Mouse (Mus musculus) kidney, postnatal 36 days (tissue): ENCODE data around the gene Capza1.
A peak's percentile ranks its signal among the peaks of the same experiment; 100 is the strongest.
"Not testable (repeated sequence)": the region's sequence is repeated elsewhere in the genome, so short reads cannot be mapped to it uniquely, and the experiment has no call there.

ENCODE experiments used
- DNase-seq, 2 experiments: peaks; one replicate each; pipeline ENCODE4 v3.0.0; 2021 to 2022; ENCODE audit warnings: mixed read lengths in 2 of 2

Gene Capza1

DNA sequence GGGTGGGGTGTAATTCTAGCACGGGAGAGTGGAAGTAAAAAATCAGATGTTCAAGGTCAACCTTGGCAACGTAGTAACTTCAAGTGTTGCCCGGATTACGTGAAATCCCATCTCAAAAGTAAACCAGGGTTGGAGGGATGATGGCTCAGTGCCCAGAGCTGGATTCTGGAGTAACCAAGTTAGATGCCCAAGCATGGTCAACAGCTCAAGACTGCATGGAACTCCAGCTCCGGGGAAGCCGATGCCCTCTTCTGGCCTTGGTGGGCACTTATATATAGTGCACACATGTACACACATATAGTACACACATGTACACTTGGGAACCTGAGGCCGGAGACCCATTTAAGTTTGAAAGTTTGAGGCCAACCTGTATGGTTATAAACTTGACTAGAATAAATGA is 48.2 kb downstream of the Capza1 start:
- no peak for DNase-seq

DNA sequence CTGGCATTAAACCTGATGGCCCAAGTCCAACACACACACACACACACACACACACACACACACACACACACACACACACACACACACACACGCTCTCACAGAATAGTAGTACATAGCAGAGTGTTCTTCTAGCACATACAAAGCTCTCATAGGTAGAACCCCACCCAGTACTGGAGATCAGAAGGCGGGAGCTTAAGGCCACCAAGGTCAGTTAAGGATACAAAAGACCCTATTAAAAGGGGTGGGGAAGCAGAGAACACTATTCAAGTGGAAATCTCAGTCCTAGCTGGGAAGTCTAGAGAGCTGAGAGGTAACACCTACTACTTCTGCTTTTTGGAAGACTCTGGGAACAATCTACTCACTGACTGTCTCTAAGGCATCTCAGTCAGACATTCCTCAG is 49.0 kb downstream of the Capza1 start:
- no peak for DNase-seq

DNA sequence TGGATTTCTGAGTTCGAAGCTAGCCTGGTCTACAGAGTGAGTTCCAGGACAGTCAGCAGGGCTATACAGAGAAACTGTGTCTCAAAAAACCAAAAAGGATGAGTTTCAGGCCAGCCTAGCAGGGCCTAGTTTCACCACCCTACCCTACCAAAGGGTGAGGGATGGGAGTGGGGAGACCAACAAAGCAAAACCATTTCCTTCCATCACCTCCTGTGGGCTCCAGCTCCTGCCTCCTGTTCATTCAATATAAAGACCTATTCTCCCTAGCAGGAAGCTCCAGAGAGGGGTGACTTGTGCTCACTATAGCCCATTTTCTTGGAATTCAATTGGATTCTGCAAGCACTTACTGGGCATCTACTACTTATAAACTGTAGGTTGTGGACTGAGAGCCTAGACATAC is 49.6 kb downstream of the Capza1 start:
- DNase-seq, result no peak

DNA sequence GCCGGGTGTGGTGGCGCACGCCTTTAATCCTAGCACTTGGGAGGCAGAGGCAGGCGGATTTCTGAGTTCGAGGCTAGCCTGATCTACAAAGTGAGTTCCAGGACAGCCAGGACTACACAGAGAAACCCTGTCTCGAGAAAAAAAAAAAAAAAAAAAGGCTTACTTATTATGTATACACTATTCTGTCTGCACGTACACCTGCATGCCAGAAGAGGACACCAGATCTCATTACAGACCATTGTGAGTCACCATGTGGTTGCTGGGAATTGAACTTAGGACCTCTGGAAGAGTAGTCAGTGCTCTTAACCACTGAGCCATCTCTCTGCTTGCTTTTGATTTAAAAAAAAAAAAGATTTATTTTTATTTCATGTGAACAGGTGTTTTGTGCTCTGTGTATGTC is 51.1 kb downstream of the Capza1 start:
- not testable (repeated sequence) for DNase-seq

DNA sequence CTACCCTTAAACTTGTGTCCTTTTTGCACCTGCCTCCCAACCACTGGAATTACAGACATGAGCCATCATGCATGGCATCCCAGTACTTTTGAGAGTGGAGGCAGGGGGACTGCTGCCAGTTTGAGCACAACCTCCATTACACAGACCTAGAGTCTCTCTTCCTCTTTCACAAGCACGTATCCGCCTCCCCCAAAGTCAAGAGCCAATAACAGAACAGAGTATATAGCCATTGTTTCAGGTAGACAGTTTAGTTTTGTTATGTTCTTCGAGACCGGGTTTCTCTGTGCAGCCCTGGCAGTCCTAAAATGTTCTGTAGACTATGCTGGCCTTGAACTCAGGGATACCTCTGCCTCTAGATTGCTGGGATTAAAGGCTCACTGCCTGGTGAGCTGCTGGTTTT is 52.1 kb downstream of the Capza1 start:
- no peak for DNase-seq

DNA sequence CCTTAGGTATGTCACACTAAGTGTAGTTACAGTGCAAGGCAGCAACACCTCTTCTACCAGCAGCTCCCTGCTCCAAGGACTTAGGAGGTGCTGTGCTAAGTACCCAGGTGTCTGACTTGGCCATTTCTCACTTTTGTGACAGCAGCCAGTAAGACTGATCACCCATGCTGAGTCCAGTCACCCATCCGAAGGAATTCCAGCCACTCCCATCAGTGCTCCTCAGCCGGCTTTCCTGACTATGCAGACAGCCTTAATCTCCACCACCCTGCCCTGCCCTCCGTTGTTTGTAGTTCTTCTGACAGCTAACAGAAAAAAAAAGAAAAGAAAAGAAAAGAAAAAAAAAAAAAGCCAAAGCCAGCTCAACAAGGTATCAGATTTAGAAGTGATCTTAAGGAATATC is 52.6 kb downstream of the Capza1 start:
- DNase-seq, result no peak

DNA sequence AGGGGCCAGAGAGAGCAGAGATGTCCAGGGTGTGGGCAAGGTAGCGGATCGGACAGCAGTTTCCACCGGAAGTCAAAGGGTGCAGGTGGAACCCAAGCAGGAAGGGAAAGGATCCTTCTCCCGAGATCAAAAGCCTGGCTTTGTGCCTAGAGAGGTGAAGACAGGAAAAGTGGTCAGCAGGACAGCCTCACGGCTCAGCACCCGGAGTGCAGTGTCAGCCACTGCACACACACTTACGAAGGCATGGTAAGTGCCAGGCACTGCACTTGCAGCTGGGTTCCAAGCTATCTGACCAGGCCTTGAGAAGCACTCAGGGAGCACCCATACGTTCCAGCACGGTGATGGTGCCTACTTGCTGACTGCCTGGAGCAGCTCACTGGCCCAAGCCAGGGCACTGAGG is 58.8 kb downstream of the Capza1 start:
- peak in 1 of 2 experiments; percentile 22 for DNase-seq

DNA sequence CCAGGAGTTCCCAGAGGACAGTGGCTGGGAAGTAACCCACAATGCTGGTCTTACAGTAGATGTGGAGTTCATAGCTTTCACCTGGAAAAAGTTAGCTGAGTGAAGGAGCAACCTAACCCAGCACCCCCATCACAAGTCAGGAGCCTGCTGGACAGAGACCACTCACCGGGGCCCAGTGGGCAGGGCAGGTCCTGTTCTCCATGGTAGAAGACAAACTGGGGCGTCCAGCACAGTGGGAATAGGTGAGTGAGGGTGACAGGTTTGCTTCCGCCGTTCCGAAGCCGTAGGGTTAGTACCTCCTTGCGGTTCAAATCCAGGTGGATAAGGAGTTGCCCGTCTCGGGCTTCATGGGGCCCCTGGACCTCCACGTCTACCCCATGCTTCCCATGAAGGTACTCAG is 60.0 kb downstream of the Capza1 start:
- no peak for DNase-seq

DNA sequence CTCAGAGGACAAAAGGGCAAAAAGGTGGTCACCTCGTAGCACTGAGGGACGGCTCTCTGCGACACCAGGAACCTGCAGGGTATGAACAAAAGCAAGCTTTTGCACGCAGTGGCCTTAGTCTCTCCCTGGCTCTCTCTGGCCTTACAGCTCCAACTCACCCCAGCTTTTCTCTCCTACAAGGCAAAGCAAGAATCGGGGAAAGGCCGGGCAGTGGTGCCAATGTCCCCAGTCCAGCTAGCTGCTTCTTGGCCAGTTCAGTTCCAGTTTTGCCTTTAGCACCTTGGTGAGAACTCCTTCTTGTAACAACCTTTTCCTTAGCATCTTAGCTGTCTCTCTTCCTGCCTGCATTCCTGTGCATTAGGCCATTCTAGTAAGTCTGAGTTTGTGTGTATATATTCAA is 62.8 kb downstream of the Capza1 start:
- no peak for DNase-seq

DNA sequence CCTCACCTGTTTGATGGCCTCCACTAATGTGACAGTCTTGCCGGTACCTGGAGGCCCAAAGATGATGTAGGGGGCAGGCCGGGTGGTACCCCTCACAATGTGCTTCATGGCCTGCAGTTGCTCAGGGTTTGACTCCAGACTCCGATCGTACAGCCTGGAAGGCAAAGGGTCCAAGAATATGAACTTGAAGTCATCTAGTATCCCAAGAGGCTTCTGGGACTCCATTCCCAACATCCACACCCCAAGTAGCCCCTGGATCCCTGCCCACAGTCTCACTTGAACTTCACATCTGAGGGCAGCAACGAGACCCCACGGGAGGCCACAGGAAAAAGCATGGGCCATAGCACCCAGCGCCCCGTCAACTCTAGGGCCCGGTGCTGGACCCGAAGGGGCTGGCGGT is 63.6 kb downstream of the Capza1 start:
- no peak for DNase-seq

DNA sequence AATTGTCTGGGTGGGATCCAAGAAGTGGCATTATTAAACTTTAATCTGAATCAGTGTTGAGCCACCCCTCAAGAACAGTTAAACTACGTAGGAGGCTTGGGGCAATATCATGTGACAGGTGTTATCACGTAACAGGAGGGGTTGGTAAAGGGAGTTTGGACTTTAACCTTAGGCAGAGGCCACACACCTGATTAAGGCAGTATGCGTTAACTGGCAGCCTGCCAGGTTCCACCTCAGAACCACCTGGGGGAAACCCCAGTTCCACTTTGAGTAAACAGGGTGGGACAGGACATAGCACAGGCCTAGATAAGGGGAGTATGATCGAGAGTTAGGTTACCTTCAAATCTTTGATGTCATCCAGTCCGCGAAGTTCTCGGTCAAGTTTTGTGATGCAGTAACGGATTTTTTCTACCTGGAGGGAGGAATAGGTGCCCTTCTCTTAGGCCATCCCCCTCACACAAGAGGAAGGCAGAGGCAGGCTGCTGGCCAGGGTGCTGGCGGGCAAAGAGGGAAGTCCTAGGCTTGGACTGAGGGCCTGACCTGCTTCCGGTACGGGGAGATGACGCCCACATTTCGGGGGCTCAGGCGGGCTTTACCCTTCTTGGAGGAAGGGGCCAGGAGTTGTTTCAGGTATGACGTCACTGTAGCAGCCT is 67.7 kb downstream of the Capza1 start:
- DNase-seq, result peak; percentile 73 to 80

DNA sequence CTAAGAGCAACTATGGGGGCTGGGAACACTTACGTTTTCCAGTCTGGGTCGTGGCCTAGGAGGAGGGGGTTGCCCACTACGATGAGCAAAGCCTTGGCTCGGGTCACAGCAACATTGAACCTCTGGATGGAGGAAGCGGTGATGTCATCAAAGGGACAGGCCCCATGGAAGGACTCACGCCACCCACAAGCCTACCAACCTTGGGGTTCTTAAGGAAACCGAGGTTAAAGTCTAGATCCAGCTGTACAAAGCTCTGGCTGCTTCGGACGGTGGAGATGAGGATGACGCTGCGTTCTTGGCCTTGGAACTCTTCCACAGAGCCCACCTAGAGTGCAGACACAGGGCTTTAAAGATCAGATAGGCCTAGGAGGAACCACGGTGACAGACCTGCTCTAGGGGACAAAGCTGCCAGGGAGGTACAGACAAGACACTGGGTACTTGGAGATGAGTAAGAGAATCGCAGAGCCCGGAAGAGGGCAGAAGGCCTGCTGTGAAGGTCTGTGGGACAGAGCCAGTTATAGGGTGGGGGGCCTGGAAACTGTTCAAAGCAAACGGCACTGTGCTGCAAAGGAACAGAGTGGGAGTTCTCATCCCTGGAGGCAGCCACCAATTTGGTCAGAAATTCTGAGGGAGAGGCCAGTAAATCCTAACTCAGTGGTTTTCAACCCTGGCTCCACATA is 68.5 kb downstream of the Capza1 start:
- DNase-seq, result peak in 1 of 2 experiments; percentile 16

DNA sequence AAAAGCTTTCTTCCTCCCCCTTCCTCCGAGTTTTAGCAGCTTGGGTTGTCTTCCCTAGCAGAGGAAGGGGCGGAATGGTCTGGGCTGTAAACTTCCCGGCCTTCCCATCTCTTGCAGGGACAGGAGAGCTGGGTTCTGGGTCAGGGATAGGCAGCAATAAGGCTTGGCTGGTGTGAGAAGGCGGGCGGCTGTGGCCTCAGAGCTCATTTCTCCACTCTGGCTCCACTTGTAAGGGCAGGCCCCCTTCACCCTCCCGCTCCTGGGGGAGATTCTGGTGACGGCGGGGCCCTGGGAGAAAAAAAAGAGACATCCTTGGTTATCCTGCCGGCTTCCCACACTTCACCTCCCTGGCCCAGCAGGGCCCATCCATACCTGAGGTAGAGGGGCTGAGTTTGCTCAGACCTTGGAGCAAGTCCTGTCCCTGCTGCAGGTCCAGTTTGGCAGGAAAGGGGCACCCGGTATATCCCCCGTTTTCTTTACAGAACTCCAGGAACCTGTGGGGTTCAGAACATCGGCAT is 69.3 kb downstream of the Capza1 start:
- DNase-seq, result peak in 1 of 2 experiments; percentile 19

DNA sequence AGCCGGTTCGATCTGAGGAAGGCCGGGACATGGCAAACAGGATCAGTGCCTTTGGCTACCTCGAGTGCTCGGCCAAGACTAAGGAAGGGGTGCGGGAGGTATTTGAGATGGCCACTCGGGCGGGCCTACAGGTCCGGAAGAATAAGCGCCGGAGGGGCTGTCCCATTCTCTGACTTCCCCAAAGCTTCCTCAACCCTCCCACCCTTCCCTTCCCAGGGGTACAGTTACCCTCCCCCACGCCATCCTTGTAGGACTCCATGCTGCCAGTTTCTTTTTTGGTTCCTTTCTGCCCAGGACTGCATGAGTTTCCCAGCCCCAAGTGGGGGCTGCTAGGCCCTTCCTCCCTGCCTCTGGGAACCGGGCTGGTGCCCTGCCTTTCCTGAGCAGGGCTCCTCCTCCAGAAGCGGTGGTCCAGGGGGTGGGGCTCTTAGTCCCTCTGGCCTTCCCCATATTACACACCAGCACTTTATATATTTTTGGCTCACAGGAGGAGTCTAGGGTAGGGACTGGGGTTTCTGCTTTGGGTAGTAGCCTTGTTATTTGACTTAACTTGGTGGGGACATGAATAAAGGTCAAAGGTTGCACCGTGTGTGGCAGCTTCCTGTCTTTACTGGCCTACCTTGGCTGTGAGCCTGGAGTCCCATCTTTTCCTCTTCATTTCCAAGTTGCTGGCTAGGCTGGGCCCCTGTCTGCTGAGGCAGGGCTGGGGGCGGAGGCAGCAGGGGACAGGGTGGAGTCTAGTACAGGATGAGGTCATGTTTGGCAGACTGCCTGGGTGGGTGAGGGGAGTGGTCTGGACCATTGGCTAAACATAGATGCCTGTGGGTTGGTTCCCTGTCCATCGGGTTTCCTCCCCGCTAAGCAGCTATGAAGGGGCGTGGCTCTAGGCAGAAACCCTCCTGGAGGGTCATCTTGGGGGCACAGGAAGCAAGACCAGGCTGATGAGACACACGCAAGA is 70.2 kb downstream of the Capza1 start:
- DNase-seq, result peak; percentile 97

DNA sequence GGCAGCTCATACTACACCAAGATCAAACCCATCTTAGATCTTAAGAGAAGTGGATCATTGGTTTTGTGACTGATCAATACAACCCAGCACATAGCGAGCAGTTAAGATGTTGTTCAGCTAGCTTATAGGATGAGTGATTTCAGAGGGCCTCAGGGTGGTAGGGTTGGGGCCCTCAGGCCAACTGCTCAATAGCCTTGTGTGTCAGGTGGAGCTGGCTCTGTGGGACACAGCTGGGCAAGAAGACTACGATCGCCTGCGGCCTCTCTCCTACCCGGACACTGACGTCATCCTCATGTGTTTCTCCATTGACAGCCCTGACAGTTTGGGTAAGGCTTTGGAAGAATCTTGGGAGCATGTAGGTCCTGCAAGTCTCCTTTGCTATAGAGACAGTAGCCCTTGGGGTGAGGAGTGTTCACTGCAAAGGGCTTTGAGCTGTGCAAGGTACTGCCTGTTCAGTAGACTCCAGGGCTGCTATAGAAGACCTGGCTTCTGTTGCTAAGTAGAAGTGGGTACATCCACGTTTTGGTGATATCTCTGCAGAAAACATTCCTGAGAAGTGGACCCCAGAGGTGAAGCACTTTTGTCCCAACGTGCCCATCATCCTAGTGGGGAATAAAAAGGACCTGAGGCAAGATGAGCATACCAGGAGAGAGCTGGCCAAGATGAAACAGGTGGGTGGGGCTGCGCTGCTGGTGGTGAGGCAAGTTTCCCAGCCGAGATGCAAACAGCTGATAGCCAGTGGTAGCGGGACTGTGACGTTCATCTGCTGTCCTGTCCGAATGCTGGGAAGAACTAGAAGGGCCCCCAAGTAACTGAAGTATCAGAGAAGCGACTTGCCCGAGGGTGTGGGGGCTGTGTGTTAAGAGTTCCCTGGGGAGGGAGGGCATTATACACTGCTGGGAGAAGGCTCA is 71.7 kb downstream of the Capza1 start:
- no peak for DNase-seq

DNA sequence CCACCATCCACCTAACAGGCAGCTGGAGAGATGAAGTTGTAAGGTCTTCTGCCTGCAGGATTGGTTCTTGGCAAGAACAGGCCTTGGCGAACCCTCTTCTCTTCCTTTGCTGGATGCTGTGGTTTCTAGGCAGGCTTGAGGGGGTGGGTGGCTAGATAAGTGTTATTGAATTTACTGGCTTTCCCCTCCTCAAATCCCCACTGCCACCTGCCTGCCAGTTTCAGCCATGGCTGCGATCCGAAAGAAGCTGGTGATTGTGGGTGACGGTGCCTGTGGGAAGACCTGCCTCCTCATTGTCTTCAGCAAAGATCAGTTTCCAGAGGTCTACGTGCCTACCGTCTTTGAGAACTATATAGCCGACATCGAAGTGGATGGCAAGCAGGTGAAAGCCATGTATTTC is 72.6 kb downstream of the Capza1 start:
- DNase-seq, result no peak

DNA sequence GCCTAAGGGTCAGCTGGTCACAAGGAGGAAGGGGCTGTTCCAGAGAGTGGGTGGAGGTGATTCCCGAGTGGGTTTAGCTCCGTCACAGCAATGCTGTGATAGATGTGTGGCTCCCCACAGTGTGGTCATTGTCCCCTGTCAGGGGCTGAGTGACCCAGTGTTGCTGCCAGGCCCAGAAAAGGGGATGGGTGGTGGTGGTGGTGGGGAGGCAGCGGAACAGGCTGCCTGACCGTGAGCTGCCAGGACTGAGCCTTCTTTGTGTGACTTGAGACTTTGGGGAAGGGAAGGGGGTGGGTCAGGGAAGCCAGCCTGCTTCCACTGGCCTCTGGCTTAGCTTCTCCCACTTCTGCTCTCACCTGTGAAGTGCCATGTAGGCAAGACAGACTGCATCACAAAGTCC is 73.3 kb downstream of the Capza1 start:
- DNase-seq, result no peak

DNA sequence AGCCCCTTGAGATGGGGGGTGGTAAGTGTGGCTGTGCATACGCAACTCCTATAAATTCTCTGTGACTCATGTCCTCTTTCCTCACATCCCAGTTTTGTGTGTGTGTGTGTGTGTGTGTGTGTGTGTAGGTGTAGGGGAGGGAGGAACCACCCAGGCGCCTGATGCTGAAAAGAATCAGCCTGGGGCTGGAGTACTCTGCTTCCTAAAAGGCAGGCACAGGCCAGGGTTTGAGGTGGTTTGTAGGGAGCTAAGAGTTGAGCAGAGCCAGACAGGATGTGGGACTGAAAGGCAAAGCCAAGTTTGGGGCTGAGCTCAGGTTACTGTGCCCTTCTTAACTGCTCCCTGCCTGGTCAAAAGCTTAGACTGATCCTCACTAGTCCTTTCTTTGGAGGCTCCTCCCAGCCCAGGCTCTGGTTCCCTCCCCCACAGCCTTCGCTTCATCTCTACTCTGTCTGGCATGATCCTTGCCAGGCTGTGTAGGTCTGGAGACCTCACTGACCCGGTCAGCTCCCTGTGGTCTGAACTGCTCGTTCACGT is 73.8 kb downstream of the Capza1 start:
- peak; percentile 67 to 68 for DNase-seq

DNA sequence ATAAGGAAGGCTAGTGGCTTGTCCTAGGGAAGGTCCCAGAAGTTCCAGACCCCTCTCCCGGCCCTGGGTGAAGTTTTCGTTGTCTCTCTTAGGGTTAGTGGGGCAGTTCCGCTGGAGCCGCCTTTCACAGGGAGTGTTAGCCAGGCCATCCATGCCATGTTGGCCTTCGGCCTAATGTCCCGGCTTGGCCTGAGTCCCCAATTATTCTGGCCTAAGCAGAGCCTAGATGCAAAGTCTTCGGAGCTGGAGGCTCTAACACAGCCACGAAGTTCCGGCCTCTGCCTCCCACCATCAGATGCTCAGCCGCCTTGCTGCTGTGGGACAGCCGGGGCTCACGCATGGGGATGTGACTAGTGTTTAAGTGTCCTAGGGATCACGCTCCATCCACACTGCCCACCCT is 74.5 kb downstream of the Capza1 start:
- DNase-seq, result peak; percentile 70 to 77

DNA sequence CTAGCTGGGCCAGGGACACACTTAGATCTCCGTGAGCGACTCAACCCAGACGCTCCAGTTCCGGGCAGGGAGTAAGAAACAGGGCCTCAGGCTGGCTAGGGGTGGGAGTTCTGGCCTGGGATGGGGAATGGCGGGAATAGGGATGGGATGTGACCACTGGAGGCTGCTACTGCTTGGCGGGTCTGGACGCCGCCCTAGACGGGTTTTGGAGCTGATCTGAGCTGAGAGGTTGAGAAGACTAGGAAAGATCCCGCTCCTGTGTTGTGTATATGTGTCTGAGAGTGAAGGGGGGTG is 75.0 kb downstream of the Capza1 start:
- DNase-seq, result no peak

DNA sequence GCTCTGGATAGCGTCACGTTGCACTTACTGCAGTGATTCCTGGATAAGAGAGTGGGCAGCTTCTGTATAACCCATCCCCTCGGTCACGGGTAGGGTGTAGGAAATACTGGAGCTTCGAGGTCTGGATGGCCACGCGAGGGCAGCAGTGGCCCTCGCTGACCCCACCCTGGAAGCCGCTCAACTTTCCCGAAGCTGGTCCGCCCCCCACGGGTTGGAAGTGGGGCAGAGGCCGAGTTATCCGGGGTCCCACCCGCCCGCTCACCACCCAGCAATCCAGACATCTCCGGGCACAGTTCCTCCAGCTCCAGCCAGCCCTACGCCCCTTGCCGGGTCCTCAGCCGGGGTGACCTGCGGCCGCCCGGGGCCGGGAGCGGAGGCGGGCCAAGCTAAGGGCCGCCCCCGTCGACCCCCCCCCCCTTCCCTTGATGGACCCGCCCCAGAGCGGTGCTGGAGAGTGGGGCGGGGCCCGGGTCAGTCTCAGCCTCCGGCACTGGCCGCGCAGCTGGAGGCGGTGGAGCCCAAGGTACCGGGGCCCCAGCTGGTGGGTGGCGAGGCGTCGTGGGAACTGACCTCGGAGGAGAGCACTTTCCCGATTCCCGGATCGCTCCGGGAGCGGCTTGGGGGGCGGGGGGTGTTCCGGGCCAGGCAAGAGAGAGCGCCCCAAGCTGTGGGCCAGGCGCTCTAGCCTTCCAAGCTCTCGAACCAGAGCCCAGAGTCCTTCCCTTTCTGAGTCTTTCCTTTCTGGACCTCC is 75.6 kb downstream of the Capza1 start:
- peak; percentile 87 to 92 for DNase-seq
